Mouse (Mus musculus) erythroblast, adult 5-6 weeks (primary cell): Measurements from ENCODE around the gene Primpol. TPM values are rescaled to one million over a fixed set of nuclear protein-coding genes. Genes with fewer than 3 reads are reported as not detected.

Source experiments
- ATAC-seq: replicated peaks from 2 replicates; pipeline ENCODE4 v1.8.0; 2016; ENCODE audit warnings: moderate number of reproducible peaks, mild to moderate bottlenecking, moderate TSS enrichment, inconsistent platforms; ENCODE audit not compliant: poor library complexity, low FRiP score, severe bottlenecking
- total RNA-seq, 2 experiments: library from RNA; stranded (forward) in 1 of 2; stranded (reverse) in 1 of 2; fragments of 150-400 nt in 1 of 2; fragments of 200-764, 138-1000 nt in 1 of 2; gene quantifications; 2 replicates each; pipeline versions ENCODE4 v1.2.3 to v1.2.4; 2015 to 2017; ENCODE audit warnings: low replicate concordance in 2 of 2

Primpol gene
- 3.8 and 15.2 TPM in 2 replicates for total RNA-seq (2015; ENCODE audit: low replicate concordance)
- total RNA-seq (2017; ENCODE audit: low replicate concordance), result 3.8 and 14.0 TPM in 2 replicates

DNA sequence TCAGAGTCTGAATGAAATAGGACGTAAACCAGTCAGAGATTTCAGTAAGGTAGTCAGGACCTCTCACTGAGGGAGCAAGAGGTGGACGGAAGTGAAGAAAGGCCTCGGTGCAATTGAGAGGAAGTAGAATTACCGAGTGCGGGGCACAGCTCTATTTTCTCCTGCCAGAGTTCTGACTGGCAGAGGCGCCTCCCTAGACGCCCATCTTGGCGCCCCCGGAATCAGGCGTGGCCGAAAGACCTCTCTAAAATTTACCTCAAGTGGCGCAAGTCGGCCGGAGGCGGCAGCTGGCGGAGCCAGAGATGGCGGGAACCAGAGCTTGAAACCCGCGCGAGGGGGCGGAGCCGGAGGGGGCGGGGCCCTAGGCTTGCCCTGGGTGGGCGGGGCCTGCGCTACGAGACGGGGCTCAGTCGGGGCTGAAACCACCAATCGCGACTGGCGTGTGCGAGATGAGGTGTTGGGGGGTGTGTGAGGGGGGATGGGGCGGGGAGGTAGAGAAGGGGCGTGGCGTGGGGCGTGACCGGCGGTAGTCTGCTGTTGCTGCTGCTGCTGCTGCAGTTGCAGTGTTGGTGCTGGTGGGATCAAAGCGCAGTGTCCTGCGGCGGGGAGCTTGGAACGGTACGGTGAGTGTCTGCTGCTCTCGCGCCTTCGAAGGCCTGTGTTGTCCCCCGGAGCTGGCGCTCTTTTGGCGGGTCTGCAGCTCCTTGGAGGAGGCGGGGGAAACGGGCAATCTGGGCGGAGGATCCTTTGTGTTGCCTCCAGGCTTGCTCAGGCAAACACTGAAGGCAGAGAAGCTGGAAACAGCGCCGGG lies at the start of gene Primpol, which contains the start of gene Casp3:
Primpol (minus strand) TSS at position 334 of the 811 bp plus-strand sequence.
Casp3 (plus strand) TSS at position 413 of the 811 bp plus-strand sequence.
- ATAC-seq, result peak; percentile 87

DNA sequence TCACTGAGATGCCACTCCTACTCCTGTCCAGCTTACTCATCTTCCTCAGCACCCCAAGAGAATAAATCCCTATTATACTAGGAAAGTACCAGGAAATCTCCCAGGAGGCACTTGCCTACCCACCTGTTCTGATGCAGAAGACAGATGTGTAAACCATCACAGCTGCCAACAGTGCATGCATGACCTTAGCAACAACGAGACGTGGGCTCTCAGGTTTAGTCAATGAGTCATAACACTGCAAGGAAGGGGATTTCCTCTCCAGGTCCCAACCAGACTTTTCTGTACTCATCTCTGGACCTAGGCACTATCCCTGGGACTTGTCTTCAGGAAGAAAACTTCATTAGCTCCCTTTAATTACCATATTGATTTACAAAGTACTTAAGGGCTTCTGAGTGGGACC lies 38.9 kb upstream of the Primpol start:
- no peak for ATAC-seq

- ATAC-seq, result peak; percentile 53; the same call in 1 of the 2 replicates
Observed at GRCm38 (mm10) chr8:46651872-46652271, 34.9 kb upstream of the Primpol start.

- no peak for ATAC-seq
Observed at GRCm38 (mm10) chr8:46648421-46648820, 31.4 kb upstream of the Primpol start.

DNA sequence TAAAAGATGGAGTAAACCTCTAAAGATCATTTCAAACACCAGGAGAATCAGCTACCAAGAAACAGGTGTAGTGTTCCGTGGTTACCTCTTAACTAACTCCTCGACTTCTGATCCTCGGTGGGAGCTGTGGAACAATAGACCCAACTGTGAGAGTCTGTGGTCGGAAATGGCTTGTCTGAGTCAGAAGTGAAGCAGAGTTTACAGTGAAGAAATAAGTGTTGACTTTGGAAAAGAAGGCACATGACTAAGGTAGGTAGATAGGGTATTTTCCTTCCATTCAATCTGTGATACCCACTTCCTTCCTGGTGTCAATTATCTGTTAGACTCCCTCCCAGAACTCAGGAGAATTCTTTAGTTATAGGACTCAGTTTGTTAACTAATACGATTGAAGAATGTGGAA lies 24.3 kb upstream of the Primpol start:
- no peak for ATAC-seq

DNA sequence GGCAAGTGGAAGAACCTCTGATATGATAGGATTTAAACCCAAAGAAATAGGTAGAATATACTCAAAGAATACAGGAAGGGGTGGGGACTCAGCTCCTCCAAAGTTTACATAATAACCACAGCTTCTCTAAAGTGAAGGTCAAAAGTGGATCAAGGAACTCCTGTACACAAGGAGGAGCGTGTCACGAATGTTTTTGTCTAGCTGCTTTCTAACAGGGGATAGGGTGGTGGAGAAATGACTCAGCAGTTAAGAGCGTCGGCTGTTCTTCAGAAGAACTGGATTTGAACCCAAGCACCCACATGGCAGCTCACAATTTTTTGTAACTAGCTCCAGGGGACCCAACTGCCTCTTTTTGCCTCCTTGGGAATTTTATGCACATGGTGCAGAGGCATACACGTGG lies 22.8 kb upstream of the Primpol start:
- peak; percentile 70 for ATAC-seq

DNA sequence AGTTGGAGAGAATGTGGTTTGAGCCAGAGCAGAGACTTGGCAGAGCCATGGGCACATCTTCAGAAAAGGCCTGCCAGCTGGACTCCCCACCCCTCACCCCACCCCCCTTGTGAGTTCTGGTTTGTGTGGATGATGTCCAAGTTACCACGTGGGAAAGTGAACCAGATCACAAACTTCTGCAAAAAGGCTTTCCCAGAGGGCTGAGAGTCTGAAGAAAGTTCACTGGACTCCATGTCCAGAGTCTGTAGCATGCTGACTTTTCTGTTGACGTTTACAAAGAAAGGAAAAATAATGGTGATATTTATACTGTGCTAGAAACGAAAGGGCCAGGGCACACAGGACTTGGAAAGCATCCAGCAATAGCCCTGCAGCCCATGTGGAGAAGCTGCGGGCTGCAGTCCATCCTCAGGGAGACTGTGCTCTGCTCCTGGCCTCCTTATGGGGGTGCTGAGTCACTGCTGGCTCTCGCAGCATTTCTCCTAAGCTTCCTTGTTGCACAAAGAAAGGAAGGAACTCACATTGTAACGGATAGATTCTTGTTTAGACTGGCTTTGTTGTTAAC lies 22.1 kb upstream of the Primpol start:
- no peak for ATAC-seq

DNA sequence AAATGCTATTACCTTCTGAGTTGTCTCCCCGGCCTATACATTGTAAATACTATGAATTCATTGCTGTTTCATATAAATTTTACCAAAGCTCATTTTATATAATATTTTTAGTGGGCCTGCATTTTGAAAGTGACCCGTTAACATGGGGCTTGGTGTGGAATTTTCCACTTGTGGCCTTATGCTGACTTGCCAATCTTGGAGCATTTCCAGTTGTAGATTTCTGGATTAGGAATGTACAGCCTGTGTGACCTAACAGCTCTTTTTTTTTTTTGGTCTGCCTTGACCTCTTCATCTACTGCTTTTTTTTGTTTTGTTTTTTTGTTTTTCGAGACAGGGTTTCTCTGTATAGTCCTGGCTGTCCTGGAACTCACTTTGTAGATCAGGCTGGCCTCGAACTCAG lies 13.9 kb upstream of the Primpol start:
- ATAC-seq, result no peak

DNA sequence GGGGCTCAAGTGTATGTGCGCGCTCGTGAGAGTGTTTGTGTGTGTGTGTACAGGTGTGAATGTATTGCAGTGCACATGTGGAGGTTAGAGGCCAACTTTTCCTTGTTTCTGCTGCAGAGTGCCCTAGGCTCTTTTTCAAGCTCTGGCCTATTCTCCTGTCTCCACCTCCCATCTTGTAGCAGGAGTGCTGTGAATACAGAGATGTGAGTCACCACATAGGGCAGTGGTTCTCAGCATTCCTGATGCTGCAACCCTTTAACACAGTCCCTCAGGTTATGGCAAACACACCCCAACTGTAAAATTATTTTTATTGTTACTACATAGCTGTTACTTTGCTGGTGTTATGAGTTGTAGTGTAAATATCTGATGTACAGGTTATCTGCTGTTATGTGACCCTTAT lies 13.4 kb upstream of the Primpol start:
- no peak for ATAC-seq

DNA sequence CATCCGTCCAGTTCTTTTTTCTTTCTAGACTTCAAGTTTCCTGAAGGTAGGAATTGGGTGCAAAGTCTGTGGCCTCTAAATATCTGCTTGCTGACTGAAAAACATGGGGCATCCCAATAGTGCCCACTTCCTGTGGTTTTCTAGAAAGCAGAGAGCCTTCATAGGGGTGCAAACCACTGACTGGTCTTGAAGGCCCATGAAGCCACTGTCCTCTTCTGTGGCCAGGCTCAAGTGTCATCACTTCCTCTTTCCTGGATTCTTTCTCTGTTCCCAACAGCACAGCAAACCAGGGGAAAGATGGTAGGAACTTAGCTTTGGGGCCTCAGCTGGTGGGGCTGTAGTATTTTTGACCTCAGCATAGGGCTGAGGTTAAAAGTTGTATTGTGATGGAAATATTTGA lies 11.6 kb upstream of the Primpol start:
- ATAC-seq, result no peak

- no peak for ATAC-seq
Observed at GRCm38 (mm10) chr8:46627881-46628280, 10.9 kb upstream of the Primpol start.

DNA sequence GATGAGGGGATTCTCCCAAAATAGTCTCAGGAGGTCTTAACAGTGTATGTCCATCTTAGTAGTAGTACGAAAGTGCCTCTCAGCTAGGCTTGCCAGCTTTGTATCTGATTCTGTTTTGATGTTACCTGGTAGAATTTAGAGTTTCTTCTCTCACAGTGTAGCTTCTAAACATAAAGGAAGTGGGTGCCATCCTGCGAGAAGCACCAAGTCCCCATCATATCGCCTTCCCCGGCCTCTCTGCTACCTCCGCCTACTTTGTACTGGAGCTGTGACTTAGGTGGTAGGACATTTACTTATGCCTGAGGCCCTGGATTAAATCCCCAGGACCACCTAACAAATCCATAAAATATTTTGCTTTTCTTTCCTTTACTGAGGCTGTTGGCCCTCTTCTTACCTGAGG lies 9.6 kb upstream of the Primpol start:
- no peak for ATAC-seq

DNA sequence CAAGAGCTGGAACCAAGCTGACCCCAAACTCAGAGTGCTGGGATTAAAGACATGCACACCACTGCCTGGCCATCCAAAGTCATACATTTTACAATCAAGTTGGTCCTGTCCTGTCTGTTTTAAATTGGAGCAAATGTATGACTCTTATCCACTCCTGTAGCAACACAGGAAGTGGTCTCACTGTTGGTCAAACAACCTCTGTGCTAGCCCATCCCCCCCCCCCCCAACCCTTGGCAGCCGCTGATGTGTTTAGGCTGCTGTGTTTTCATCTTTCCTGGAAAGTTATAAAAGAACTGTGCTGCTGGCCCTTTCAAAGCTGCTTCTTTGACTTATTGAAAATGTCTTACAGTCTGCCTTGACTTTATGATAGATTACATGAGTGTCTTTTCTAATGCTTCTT lies 8.2 kb upstream of the Primpol start:
- no peak for ATAC-seq

DNA sequence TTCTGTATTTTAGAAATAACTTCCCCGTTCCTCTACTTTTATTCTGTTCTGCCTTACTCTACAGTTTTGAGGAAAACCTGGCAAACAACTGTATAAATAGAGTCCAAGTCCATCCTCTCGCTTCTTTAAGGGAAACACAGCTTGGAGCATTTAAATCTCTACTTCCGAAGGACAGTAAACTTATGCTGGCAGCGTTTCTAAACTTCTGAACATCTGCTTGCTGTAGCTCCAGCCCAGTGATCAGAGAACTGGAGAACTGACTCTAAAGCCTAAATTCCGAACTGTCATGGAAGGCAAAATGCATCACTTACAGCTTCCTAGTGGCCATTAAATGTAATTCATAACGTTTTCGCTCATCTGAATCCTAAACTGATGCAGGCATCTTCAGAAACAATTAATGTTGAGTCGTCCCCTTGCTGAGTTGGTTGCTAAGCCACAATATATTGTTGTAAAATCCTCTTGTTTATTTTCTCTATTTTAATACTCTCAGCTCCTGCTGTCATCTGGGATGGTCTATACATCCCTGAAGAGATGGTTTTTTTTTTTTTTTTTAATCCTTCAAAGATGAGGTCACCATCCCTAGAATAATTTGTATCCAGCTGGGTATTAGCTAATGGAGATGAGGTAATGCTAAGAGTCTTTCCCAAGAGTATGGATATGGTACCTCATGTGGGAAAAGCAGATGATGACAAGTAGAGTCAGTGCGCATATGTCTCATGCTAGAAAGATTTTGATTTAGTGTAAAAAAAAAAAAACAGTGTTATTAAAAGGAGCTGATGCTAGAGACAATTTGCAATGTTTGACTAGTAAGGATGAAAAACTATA lies 5.6 kb upstream of the Primpol start:
- ATAC-seq, result no peak

- no peak for ATAC-seq
Observed at GRCm38 (mm10) chr8:46618639-46619320, 1.8 kb upstream of the Primpol start.

DNA sequence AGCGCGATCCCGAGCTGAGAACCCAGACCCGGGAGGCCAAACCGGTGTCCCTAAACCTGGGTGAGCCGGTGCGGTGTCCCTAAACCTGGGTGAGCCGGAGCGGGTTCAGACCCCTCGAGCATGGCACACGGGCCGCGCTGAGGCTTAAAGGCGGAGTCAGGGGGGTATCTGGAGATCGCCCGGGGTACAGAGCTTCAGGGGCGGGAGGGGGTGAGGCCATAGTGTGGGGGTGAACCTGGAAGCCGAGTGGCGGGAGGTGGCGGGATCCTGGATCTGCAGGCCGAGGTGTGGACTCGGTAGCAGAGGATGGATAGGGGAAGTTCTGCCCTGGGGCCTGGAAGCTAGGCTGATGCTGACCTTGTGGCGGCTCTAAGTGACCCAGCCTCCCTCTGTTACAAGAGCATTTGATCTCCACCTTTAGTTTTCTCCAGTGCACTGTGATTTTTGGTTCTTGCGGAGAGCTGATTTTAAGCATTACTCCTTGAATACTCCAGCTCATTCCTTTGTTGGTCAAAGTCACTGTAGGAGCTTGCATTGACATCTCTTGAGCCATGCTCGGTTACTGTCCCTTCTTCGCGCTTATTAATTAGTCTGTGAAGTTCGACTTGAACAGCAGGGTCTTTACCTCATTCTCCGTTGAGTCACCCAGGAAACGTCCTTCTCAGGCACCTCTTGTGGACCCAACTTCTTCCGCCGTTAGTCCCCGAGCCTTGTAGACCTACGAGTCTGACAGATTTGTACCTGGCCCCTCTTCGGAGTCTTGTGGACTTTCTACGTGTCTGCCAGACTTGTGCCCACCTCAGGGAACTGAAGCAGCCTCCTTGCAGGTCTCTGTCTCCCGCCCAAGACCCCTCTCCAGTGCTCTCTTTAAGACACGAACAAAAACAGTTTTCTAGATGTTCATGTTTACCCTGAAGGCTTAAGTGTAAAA lies 943 bp upstream of the Primpol start:
- peak; percentile 47 for ATAC-seq

DNA sequence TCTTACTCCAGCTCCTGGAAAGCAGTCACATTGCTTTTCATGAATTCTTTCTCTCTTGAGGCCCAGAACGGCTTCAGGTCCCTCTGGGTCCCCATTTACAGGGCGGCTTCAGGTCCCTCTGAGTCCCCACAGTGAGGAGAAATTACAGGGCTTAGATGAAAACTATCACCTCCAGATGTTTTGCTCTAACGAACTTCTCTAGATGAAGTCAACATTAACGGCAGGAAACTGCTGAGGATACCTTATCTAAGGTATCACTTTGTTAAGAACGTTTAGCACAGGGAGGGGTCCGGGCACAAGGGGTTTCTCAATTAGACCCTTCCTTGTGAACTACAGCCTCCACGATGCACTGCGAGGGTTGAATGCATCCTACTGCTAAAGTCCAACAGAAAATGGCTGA lies 1.1 kb downstream of the Primpol start:
- ATAC-seq, result no peak

DNA sequence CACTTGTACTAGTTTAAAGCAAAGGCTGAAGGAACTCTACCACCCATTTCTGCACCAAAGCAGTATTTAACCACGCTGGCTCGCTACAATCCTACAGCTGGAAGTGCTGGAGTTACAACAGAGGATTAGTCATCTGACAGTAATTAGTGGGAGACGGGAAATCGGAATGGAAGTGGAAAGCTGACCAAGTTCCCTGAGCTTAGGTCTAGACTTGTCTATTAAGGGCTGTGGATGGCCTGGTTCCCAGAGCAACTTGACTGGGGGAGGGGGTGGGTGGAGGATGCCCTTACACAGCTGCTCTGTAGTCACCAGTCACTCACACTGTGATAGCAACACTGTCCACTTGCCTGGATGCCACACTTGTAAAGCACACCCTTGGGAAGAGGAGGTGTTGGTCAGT lies 3.6 kb downstream of the Primpol start:
- no peak for ATAC-seq

GRCm38 (mm10) chr8:46612913-46613312 lies 4.1 kb downstream of the Primpol start:
- ATAC-seq, result no peak
